Mouse (Mus musculus): ENCODE results near the gene Capn7. TPM values are rescaled to one million over a fixed set of nuclear protein-coding genes. Genes with fewer than 3 reads are reported as not detected.

The Capn7 gene
- total and polyA plus RNA-seq, 2 experiments from 2014 or later, result 51.4 to 71.3 TPM

DNA sequence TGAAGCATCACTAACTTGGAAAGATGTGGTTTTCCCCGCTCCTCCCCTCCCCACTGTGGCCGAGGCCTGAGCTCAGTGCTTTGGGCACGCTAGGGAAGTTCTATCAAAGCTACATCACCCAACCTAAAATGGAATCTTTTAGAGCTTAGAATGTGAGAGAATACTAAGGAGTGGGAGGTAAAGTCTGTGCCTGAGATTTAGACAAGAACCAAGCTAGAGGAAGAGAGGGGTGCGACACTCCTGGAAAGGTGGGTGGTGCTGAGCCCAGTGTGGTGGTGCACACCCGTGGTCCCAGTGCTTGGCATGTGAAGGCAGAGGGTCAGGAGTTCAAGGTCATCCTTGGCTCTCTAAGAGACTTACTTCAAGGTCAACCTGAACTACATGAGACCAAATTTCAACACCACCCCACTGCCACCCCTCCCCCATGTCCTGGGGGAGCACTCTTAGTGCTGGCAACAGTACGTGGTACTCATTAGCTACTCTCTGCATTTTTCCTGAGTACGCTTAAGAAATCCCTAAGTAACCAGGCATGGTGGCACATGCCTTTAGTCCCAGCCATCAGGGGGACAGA lies 59.3 kb downstream of the Capn7 start:
- no peak for DNase-seq

DNA sequence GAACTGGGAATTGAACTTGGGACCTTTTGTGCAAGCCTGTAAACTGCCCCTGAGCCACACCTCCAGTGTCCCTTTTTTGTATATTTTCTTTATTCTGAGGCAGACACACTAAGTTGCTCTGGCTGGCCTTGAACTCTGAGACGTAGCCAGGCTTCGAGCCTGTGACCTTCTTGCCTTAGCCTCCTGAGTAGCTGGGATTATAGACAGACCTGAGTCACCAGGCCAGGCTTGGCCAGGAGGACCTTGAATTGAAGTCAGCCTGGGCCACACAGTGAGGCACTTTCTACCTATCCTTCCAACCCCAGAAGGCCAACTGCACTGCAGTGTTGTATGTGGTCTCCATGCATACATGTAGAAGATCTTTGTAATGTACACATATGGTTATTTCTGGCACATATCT lies 60.0 kb downstream of the Capn7 start:
- no peak for TF ChIP-seq CTCF (IDR thresholded peaks at IDR 0.05; ENCODE audit: low read depth)
- Histone ChIP-seq H3K27me3 (ENCODE audit: insufficient read depth, low read length) (no peaks in the 10 kb centered on the region), H3K27ac (ENCODE audit: low read depth, low read length) (no peak overlapping the region), H3K4me2 (ENCODE audit: low read depth) (no peak overlapping the region), H3K4me3 (ENCODE audit: low read depth, low read length) (no peak overlapping the region), H3K36me3 (ENCODE audit: insufficient read depth) (peaks cover 16% of the 10 kb centered on the region; the same call in 1 of the 2 replicates), H3K9me3 (ENCODE audit: low read length) (no peaks in the 10 kb centered on the region), H3K4me1 (ENCODE audit: insufficient read depth) (no peaks in the 10 kb centered on the region), H3K9ac (no peak overlapping the region)
- DNase-seq (no peak), ATAC-seq (no peak)
- 96% methylated on average over 2 of the region's 2 CpGs for WGBS

More for the DNA sequence above, 59.3 kb downstream of the Capn7 start:
- H3K9ac ChIP-seq, result no peak overlapping the region
- ATAC-seq, result no peak
- no peak overlapping the region for H3K4me2 ChIP-seq (ENCODE audit: low read depth)
- H3K27ac ChIP-seq (ENCODE audit: low read depth, low read length), result no peak overlapping the region
- H3K36me3 ChIP-seq (ENCODE audit: insufficient read depth), result peaks cover 13% of the 10 kb centered on the region; the same call in 1 of the 2 replicates
- H3K27me3 ChIP-seq (ENCODE audit: insufficient read depth, low read length), result no peaks in the 10 kb centered on the region
- 89% methylated on average over 7 of the region's 7 CpGs for WGBS
- TF ChIP-seq CTCF (IDR thresholded peaks at IDR 0.05; ENCODE audit: low read depth), result no peak
- H3K4me1 ChIP-seq (ENCODE audit: insufficient read depth), result no peaks in the 10 kb centered on the region
- no peaks in the 10 kb centered on the region for H3K9me3 ChIP-seq (ENCODE audit: low read length)
- no peak overlapping the region for H3K4me3 ChIP-seq (ENCODE audit: low read depth, low read length)

DNA sequence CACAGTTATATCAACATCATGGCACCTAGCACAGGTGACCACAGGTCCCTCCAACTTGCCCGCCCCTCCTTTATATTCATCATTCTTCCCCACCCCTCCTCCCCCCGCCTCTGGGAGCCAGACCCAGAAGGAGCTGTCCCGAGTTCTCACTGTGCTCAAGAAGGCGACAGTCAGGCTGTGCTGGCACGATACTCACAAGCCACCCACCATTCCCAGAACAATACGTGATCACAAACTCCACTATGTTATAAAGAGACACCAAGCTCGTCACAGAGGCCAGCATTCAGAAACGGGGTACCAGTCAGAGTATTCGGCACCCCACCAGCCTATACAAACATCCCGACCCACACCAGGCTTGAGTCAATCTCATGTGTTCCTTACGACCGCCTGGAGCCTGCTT lies 60.9 kb downstream of the Capn7 start:
- Histone ChIP-seq H3K9me3 (ENCODE audit: low read length) (no peaks in the 10 kb centered on the region), H3K36me3 (ENCODE audit: insufficient read depth) (peaks cover 19% of the 10 kb centered on the region; the same call in 1 of the 2 replicates)
- 80% methylated on average over 12 of the region's 12 CpGs for WGBS

DNA sequence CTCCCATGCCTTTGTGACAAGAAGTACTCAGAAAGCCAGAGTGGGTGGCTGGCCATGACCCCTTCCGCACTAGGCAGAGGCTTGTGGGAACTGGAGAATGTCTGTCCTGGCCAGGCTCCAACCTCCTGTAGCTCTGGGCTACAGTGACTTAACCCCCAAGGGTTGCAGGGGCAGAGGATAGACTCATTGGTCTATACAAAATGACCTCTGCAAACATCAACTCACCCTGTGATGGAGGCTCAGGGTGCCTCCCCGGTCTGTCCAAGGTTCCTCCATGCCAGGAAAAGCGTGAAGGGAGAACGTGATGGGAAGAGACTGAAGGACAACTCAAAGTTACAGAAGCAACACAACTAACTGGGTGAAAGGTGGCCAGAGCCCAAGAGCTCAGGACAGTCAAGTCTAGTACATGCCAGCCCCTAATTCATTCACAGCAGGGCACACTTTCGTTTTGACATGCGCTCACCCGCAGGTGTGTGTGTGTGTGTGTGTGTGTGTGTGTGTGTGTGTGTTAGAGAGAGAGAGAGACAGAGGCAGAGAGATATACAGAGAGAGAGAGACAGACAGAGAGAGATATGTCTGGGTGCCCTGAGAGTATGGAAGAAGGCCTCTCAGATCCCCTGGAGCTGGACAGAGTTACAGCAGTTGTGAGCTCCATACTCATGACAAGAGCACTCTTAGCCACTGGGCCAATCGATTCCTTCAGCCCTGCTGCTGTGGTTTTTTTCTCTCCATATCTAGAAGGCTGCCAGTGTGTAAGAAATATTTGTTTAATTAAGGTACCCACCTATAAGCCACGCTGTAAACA lies 61.6 kb downstream of the Capn7 start:
- H3K4me1 ChIP-seq (ENCODE audit: insufficient read depth), result no peaks in the 10 kb centered on the region
- peaks cover 22% of the 10 kb centered on the region; the same call in 1 of the 2 replicates for H3K36me3 ChIP-seq (ENCODE audit: insufficient read depth)
- H3K27me3 ChIP-seq (ENCODE audit: insufficient read depth, low read length), result no peaks in the 10 kb centered on the region
- H3K4me3 ChIP-seq (ENCODE audit: low read depth, low read length), result no peak overlapping the region
- ATAC-seq, result no peak
- H3K27ac ChIP-seq (ENCODE audit: low read depth, low read length), result no peak overlapping the region
- no peak overlapping the region for H3K9ac ChIP-seq
- DNase-seq, result no peak
- no peak for TF ChIP-seq CTCF (IDR thresholded peaks at IDR 0.05; ENCODE audit: low read depth)
- H3K4me2 ChIP-seq (ENCODE audit: low read depth), result no peak overlapping the region
- WGBS, result 81% methylated on average over 9 of the region's 9 CpGs
- no peaks in the 10 kb centered on the region for H3K9me3 ChIP-seq (ENCODE audit: low read length)

More for the DNA sequence above, 60.9 kb downstream of the Capn7 start:
- Histone ChIP-seq H3K27me3 (ENCODE audit: insufficient read depth, low read length) (no peaks in the 10 kb centered on the region), H3K4me1 (ENCODE audit: insufficient read depth) (no peaks in the 10 kb centered on the region), H3K4me2 (ENCODE audit: low read depth) (no peak overlapping the region), H3K9ac (no peak overlapping the region), H3K4me3 (ENCODE audit: low read depth, low read length) (no peak overlapping the region), H3K27ac (ENCODE audit: low read depth, low read length) (no peak overlapping the region)
- ATAC-seq (no peak), DNase-seq (no peak)
- no peak for TF ChIP-seq CTCF (IDR thresholded peaks at IDR 0.05; ENCODE audit: low read depth)

DNA sequence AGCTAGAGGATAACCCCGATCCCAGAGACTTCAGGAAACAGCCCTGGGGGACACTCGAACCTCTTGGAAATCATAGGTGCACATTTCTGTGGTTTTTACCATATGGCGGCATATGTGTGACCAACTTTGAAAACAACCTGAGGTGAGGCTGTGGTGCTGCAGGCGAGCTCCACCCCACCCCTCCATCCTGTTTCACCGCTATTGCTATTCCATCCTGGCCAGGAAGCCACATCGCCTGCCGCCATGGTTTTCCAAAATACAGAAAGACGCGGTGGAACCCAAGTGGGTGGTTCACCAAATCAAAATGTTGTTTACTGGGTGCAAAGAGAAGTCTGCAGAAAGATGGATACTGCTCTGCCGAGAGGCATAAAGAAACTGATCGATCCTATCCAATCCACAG lies 62.4 kb downstream of the Capn7 start:
- H3K4me1 ChIP-seq (ENCODE audit: insufficient read depth), result no peaks in the 10 kb centered on the region
- TF ChIP-seq CTCF (IDR thresholded peaks at IDR 0.05; ENCODE audit: low read depth), result no peak
- H3K36me3 ChIP-seq (ENCODE audit: insufficient read depth), result peaks cover 26% of the 10 kb centered on the region
- no peak overlapping the region for H3K4me3 ChIP-seq (ENCODE audit: low read depth, low read length)
- no peaks in the 10 kb centered on the region for H3K9me3 ChIP-seq (ENCODE audit: low read length)
- no peak for DNase-seq
- no peak overlapping the region for H3K9ac ChIP-seq
- 86% methylated on average over 11 of the region's 11 CpGs for WGBS
- no peak overlapping the region for H3K4me2 ChIP-seq (ENCODE audit: low read depth)
- no peak for ATAC-seq
- no peaks in the 10 kb centered on the region for H3K27me3 ChIP-seq (ENCODE audit: insufficient read depth, low read length)
- H3K27ac ChIP-seq (ENCODE audit: low read depth, low read length), result no peak overlapping the region

DNA sequence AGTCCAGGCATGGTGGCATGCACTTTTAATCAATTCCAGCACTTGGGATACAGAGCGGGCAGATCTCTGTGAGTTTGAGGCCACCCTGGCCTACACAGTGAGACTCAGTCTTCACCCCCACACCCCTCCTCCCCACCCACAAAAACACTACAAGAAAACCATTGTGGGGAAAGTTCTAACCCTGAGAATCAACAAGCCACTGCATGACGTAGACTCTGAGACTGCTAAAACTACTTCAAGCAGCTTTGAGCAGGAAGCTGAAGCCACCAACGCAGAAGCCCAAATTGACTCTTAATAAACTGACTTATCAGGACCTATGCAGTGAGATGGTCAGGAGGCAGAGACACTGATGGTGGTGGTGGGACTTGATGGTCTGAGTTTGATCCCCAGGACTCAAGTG lies 62.8 kb downstream of the Capn7 start:
- Histone ChIP-seq H3K27me3 (ENCODE audit: insufficient read depth, low read length) (no peaks in the 10 kb centered on the region), H3K4me2 (ENCODE audit: low read depth) (no peak overlapping the region), H3K27ac (ENCODE audit: low read depth, low read length) (no peak overlapping the region), H3K9ac (no peak overlapping the region), H3K9me3 (ENCODE audit: low read length) (no peaks in the 10 kb centered on the region), H3K4me1 (ENCODE audit: insufficient read depth) (no peaks in the 10 kb centered on the region), H3K4me3 (ENCODE audit: low read depth, low read length) (no peak overlapping the region), H3K36me3 (ENCODE audit: insufficient read depth) (peaks cover 31% of the 10 kb centered on the region)
- ATAC-seq, result no peak
- no peak for TF ChIP-seq CTCF (IDR thresholded peaks at IDR 0.05; ENCODE audit: low read depth)
- DNase-seq, result no peak
- 81% methylated on average over 3 of the region's 3 CpGs for WGBS

DNA sequence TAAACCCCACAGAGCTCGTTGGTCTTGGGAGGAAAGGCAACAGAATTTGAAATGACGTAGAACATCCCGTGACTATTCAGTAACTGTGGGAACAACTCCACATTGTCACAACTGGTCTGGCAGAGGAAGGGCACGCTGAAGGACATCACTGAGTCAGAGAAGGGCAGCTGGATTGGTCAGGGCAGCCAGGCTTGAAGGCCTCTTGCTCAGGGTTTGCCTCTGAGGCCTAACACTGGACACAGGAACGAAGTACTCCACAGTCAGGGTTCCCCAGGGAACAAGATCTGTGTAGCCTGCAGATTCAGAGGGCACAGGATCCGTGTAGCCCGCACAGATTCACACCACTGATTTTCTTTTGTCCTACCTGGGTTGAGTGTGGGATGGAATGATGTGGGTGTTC lies 63.8 kb downstream of the Capn7 start:
- Histone ChIP-seq H3K27ac (ENCODE audit: low read depth, low read length) (no peak overlapping the region), H3K36me3 (ENCODE audit: insufficient read depth) (peaks cover 32% of the 10 kb centered on the region), H3K27me3 (ENCODE audit: insufficient read depth, low read length) (no peaks in the 10 kb centered on the region), H3K9me3 (ENCODE audit: low read length) (no peaks in the 10 kb centered on the region), H3K4me1 (ENCODE audit: insufficient read depth) (no peaks in the 10 kb centered on the region), H3K9ac (no peak overlapping the region), H3K4me3 (ENCODE audit: low read depth, low read length) (no peak overlapping the region), H3K4me2 (ENCODE audit: low read depth) (no peak overlapping the region)
- DNase-seq, result no peak
- no peak for ATAC-seq
- TF ChIP-seq CTCF (IDR thresholded peaks at IDR 0.05; ENCODE audit: low read depth), result no peak
- 83% methylated on average over 7 of the region's 7 CpGs for WGBS

All from forebrain, postnatal 0 days (tissue).